Mouse (Mus musculus) monocyte, adult 5-6 weeks (primary cell): ENCODE measurements around the gene Ccdc47. TPM values are rescaled to one million over a fixed set of nuclear protein-coding genes. Genes with fewer than 3 reads are reported as not detected.

ENCODE experiments used
- ATAC-seq: fragments of 153-309, 156-312 bp; replicated peaks from 2 replicates; pipeline ENCODE4 v1.8.0; 2017; ENCODE audit warnings: mild to moderate bottlenecking; ENCODE audit not compliant: low TSS enrichment, insufficient number of reproducible peaks, severe bottlenecking, poor library complexity, low FRiP score
- total RNA-seq: library from RNA; stranded (forward); fragments of 200-1000, 200-491, 200-594 nt; gene quantifications from 3 replicates; pipeline ENCODE4 v1.2.3, GENCODE M21; 2017

The Ccdc47 gene
- total RNA-seq, 1 experiment from 2014 or later = 140 TPM

DNA sequence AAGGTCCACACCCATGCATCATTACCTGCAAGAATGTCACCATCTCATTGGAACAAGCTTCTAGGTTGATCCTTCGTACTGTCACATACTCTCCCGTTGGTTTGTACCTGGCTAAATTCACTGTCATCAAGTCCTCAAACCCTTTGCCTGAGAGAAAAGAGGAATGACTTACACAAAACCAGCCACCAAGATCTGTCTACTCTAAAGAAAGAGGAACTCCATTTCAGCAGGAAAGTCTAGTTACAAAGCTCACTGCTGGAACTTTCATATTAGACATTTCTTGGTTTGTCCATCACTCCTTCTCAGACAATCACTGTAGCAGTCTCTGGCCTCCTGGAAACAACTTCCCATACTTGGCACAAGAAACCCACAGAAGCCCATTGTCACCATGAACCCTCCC is 42.9 kb downstream of the Ccdc47 start:
- ATAC-seq = 0 out of 2 replicates have a peak, but pooled peaks have one; percentile 40

DNA sequence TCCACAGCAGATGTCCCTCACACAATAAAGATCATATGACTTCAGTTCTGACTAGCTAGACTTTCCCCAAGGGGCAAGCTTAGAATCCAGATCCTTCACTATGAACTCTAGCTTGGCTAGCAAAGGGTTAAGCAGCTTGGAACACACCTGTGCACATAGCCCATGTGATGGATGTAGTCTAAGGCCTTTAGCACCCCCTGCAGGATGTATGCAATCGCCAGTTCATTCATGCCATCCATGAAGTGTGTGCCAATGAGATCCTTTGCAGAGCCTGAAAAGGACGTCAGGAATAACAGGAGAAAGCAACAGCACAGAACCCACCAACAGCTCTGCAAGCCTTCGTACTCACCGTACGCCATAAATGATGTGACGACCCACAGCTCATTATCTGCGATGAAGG is 45.3 kb downstream of the Ccdc47 start:
- ATAC-seq = no peak

GRCm38 (mm10) chr11:106167435-106167834 is 48.7 kb downstream of the Ccdc47 start:
- peak; percentile 85 for ATAC-seq

DNA sequence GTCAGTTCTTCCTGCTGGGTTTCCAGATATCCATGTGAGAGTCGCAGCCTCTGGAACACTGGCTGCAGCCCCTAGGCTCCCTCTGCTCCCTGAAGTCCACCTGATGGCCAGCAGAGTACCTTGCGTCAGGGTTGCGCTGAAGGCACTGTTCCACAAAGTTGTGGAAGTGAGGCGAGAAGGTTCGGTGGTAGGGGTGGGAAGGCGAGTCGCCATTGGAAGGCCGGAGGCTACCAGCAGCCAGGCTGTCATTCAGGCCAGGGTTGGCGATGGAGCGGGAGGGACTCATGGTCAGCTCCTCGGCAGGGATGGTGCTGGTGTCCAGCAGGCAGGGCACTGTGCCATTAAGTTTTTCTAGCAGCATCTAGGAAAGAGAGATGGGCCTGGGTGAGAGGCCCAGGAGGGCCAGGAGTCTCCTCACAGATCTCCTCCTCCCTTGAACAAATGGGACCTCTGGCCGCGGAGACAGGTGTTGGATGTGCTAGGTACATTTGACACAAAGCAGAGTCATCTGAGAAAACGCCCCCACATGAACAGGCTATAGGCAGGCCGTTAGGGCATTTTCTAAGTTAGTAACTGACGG is 51.5 kb downstream of the Ccdc47 start:
- no peak for ATAC-seq

- ATAC-seq = no peak
Observed at GRCm38 (mm10) chr11:106163546-106163945, 52.6 kb downstream of the Ccdc47 start.

GRCm38 (mm10) chr11:106162237-106162636 is 53.9 kb downstream of the Ccdc47 start:
- no peak for ATAC-seq

DNA sequence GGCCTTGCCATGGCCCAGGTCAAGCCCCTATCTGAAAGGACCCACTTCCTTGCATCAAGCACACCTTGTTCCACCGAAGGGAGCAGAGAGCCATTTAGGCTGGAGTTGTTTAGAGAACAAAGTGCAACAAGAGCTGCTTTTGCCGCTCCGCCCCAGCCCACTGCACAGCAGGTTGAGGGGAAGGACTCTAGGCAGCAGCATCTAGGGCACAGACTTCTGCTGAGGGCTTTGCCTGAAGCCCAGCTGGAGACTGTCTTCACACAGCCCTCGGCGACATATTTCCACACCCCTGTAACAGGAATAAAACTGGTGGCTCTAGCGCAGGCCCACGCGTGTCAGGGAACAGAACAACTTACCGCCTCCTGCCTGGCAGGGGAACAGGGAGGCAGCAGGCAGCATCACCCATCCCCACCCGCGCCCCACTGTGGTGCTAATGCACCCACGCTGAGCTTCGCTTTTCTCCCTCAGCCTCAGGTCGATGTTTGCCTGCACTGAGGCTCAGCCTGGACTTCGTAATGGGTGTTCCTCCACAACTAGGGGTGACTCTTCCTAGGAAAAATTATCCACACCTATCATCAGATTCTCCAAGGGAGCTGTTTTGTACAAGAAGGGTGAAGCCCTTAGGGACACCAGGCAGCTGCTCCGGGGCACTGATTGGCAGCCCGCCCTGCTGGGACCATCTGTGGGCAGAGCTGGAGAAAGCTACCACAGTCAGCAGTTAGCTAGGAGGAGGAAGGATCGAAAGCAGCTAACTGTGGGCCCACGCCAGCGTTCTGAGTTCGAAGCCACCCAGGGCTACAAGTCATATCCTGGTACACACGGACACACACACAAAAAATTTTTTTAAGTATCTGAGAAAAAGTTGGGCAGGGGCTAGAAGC is 55.1 kb downstream of the Ccdc47 start, which contains the start of the genes Gm10840 and Limd2:
Gm10840 (plus strand) TSS at position 10 of the 881 bp plus-strand sequence.
Limd2 (minus strand) TSS at position 20 of the 881 bp plus-strand sequence.
- 0 out of 2 replicates have a peak, but pooled peaks have one; percentile 2 for ATAC-seq

DNA sequence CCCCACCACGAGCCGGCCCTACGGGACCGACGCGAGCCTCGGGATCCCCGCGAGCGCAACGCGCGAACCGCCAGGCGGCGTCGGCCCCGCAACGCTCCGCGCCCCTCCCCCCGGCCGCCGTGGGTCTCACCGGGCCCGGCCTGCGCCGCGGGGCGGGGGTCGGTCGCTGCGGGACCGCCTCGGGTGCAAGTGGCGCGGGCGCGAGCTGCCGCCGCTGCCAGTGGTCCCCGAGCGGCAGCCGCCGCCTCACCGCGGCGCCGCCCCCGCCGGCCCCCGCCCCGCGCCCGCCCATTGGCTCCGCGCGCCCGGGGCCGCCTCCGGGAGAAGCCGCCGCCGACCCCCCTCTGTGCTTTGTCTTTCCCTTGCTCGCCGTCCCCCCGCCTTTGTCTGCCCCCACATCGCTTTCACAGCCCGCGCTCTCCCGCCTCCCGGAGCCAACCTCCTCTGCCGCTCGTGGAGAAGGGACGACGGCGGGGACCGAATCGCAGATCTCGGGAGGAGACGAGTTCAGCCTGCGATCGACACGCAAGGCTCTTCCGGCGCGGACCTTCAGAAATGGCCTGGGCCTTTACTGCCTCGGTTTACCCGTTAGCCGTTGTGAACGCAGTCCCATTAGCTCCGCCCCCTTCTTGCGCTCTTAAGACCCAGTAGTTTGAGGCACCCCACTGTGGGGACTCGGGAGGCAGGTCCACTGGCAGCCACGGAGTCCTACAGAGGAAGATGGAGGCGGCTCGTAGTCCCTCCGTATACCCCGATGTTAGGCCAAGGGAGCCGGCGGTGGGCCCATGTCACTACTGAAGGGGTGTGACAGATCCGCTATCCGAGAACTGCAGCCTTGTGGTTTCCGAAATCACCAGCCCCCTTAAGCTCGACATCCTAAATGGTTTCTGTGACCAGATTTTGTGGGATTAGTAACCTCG is 56.0 kb downstream of the Ccdc47 start:
- peak; percentile 9 for ATAC-seq

DNA sequence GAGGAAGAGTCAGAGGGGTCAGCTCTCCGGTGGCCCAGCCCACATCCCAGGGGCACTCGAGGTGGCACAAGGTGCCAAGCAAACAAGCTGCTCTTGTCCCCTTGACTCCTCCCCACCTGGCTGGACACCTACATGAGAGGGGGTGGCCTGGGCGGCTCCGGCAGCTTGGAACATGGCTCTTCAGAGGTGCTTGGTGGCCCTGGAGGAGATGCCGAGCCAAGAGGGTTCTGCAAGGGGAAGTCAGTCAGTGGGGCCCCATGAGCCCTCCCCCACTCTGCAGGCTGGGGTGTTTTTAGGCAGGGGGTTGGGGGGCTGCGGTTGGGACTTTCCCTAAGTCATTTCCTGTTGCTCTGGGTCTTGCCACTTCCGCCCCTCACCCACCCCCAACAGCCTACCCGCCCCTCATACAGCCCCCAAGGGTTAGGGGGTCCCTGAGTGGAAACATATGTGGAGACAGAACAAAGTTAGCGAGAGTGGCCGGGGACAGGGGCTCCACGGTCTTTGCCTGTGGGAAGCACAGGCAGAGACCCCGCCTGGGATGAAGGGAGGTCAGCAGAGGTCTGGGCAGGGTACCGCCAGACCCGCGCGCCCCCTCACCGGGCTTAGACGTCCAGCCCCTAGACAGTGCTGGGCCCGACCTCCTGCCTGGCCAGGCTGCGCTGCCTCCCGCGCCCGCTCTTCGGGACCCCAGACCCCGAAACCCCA is 56.8 kb downstream of the Ccdc47 start:
- peak; percentile 59 for ATAC-seq

GRCm38 (mm10) chr11:106158930-106159215 is 57.3 kb downstream of the Ccdc47 start:
- 0 out of 2 replicates have a peak, but pooled peaks have one; percentile 0 for ATAC-seq

GRCm38 (mm10) chr11:106158081-106158929 is 57.8 kb downstream of the Ccdc47 start:
- no peak; the same call in 1 of the 2 replicates for ATAC-seq

- ATAC-seq = no peak
Observed at GRCm38 (mm10) chr11:106157154-106157553, 59.0 kb downstream of the Ccdc47 start.

DNA sequence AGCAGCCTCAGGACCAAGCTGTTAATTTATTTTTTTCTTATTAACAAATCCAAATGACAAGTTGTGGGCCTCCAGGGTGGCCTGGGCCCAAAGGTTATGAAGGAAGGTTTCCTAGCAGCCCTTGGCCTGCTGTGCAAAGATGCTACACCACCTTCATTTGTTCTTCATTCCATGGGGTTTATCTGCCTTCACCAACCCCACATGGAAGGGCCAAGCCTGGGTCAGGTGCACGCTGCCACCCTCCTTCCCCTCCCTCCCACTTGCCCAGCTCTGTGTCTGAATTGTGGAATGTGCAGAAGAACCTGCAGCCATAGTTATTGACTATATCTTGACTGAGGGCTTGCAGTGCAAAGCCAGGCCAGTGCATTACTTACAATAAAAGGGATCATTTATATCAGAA is 59.9 kb downstream of the Ccdc47 start:
- no peak for ATAC-seq

- no peak for ATAC-seq
Observed at GRCm38 (mm10) chr11:106155761-106156160, 60.4 kb downstream of the Ccdc47 start.

GRCm38 (mm10) chr11:106154770-106155169 is 61.4 kb downstream of the Ccdc47 start:
- no peak for ATAC-seq

DNA sequence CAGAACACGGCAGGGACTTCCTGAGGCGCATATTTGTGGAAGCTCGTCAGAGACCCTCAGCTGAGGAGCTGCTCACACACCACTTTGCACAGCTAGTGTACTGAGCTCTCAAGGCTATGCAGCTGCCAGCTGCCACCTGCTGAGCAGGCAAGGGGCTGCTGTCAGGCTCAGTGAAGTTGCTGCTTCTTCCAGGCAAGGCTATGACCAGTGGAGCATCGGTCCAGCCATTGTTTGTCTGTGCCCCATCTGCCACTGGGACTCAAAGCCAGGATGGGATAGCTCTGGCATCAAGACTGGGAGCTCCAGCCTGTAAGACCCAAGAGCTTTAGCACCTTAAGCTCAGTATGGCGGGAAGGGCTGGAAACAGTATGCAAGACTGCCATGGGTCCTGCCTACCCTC is 62.1 kb downstream of the Ccdc47 start:
- no peak for ATAC-seq

DNA sequence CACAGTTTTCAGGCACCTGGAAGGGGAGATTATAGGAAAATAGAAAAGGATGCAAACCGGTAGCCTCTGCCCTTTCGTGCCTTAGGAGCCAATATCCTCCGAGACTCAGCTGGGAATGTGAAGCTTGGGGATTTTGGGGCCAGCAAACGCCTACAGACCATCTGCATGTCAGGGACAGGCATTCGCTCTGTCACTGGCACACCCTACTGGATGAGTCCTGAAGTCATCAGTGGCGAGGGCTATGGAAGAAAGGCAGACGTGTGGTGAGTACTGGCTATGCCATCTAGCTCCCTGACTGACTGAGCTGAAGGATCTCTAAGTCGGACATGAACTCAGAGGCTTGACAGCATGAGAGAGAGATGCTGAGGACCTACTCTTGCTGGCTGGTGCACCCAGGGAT is 64.0 kb downstream of the Ccdc47 start:
- no peak for ATAC-seq

- no peak for ATAC-seq
Observed at GRCm38 (mm10) chr11:106151219-106151618, 64.9 kb downstream of the Ccdc47 start.
